Mouse (Mus musculus) E14TG2a.4 (cell line): Measurements from ENCODE around the gene Adh1.

Experiments
- H3K27me3 ChIP-seq: 2 replicates; pipeline ENCODE4 v1.6.1; 2014; ENCODE audit warnings: low read length, control low read depth; ENCODE audit not compliant: insufficient read depth
- H3K36me3 ChIP-seq: 2 replicates; pipeline ENCODE4 v1.6.1; 2014; ENCODE audit warnings: low read length, control low read depth; ENCODE audit not compliant: insufficient read depth
- H3K4me1 ChIP-seq: replicated peaks from 2 replicates; pipeline ENCODE4 v1.6.1; 2014; ENCODE audit warnings: low read depth, low read length, control low read depth
- H3K4me3 ChIP-seq: replicated peaks from 2 replicates; pipeline ENCODE4 v1.5.1; 2014; ENCODE audit warnings: mild to moderate bottlenecking, low read length
- H3K9me3 ChIP-seq: 2 replicates; pipeline ENCODE4 v1.6.1; 2014; ENCODE audit warnings: low read length, control low read depth
- CTCF ChIP-seq: conservative IDR thresholded peaks from 2 replicates; pipeline ENCODE4 v1.5.1; 2014; ENCODE audit warnings: low read length
- NANOG ChIP-seq: IDR thresholded peaks from 2 replicates; pipeline ENCODE4 v1.6.1; 2014; ENCODE audit warnings: borderline replicate concordance, low read length, mixed read lengths
- POU5F1 ChIP-seq: IDR thresholded peaks from 2 replicates; pipeline ENCODE4 v1.6.1; 2014; ENCODE audit warnings: low read length, borderline replicate concordance

Gene Adh1

DNA sequence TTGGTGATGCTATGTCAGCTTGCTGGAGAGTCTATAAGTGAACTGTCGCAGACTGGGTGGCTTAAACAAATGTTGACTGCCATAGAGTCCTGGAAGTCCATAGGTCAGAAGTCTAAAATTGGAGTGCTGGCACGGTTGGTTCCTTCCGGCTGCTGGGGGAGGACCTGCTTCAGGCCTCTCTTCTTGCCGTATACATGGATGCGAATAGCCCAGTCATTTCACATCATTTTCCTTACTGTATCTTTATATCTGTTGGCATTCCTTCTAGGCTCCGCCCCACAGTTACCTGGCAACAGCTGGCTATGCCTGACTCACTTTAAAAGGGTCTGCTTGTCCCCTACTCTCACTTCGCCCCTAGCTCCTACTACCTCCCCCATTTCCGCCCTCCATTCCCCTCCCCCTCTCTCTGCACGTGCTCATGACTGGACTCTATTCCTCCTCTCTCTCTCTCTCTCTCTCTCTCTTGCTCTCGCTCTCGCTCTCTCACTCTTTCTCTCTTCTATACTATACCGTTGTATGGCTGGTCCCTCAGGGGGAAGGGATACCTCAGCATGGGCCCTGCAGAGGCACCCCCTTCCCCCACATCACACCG lies 36.3 kb upstream of the Adh1 start:
- TF ChIP-seq CTCF: no peak
- no peak for TF ChIP-seq NANOG
- TF ChIP-seq POU5F1: no peak
- Histone ChIP-seq H3K9me3 (0 out of 2 replicates have a peak, but pooled peaks cover 4% of the 10 kb centered on the region), H3K27me3 (no peaks in the 10 kb centered on the region; the same call in 1 of the 2 replicates), H3K4me3 (no peak overlapping the region; the same call in 1 of the 2 replicates), H3K36me3 (no peaks in the 10 kb centered on the region), H3K4me1 (peaks cover 38% of the 10 kb centered on the region)

DNA sequence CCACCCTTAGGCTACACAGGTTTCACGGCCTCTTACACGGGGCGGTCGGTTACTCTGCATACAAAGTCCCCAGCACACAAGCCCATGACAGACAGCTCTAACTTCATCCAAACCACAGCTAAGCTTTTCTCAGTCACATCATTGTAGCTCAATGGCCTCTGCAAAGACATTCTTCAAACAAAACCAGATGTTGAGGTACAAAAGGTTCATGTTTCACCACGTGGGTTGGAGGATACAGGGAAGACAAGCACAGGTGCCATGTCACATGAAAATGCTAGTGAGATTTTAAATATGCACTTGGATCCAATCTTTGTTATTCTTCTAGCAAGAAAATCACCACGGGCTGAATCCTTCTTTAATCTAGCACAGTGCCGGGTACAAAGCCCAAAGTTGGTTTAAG lies 35.5 kb upstream of the Adh1 start:
- Histone ChIP-seq H3K4me1 (peaks cover 38% of the 10 kb centered on the region), H3K27me3 (no peaks in the 10 kb centered on the region; the same call in 1 of the 2 replicates)

DNA sequence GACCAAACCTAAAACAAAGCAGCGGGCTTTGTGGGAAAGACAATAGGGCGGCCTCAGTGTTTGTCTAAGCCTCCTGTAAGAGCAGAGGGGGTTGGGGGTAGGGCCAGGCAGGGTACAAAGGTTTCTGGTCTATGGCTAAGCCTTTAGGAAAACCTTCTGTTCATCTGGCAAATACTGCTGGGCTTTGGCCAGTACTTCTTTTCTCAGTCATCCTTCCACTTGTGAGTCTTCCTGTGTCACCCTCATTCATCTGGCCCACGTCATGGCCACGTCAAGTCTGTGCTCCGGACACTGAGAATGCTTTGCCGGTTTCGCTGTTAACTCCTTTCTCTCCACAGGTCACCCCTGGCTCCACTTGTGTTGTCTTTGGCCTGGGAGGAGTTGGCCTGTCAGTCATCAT lies 34.9 kb upstream of the Adh1 start:
- Histone ChIP-seq H3K4me1 (peaks cover 38% of the 10 kb centered on the region), H3K36me3 (no peaks in the 10 kb centered on the region), H3K4me3 (no peak overlapping the region), H3K9me3 (0 out of 2 replicates have a peak, but pooled peaks cover 4% of the 10 kb centered on the region), H3K27me3 (no peaks in the 10 kb centered on the region)
- TF ChIP-seq NANOG (no peak), POU5F1 (no peak), CTCF (no peak)

More for the DNA sequence above, 35.5 kb upstream of the Adh1 start:
- 0 out of 2 replicates have a peak, but pooled peaks cover 4% of the 10 kb centered on the region for H3K9me3 ChIP-seq
- no peak overlapping the region for H3K4me3 ChIP-seq
- no peaks in the 10 kb centered on the region for H3K36me3 ChIP-seq
- TF ChIP-seq CTCF (no peak), POU5F1 (no peak), NANOG (no peak)

- peaks cover 38% of the 10 kb centered on the region for H3K4me1 ChIP-seq
- H3K36me3 ChIP-seq: no peaks in the 10 kb centered on the region
- no peaks in the 10 kb centered on the region for H3K27me3 ChIP-seq
- H3K9me3 ChIP-seq: 0 out of 2 replicates have a peak, but pooled peaks cover 4% of the 10 kb centered on the region
- H3K4me3 ChIP-seq: no peak overlapping the region
- TF ChIP-seq NANOG (no peak), CTCF (no peak), POU5F1 (no peak)
These were observed 34.3 kb upstream of the Adh1 start for GRCm38 (mm10) chr3:138226476-138226875.

DNA sequence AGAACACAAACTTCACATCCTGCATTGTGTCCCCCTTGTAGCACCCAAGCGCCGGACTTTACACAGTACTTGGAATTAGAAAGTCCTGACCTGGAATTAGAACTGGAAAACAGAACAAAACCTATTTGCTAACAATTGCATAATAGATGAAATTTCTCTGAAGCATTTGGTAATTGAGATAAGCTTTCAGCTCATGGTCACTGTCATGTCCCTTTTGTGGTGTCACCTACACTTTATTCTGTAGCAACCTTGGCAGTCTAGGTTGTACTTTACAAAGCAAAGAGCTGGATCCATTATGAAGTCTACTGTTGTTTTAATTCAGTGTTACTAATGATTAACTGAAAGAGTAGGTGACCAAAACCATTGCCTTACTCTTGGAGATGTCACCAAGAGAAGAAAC lies 33.7 kb upstream of the Adh1 start:
- Histone ChIP-seq H3K36me3 (no peaks in the 10 kb centered on the region), H3K4me1 (peaks cover 35% of the 10 kb centered on the region), H3K27me3 (no peaks in the 10 kb centered on the region), H3K4me3 (no peak overlapping the region), H3K9me3 (0 out of 2 replicates have a peak, but pooled peaks cover 4% of the 10 kb centered on the region)
- TF ChIP-seq CTCF (no peak), NANOG (no peak), POU5F1 (no peak)

GRCm38 (mm10) chr3:138227782-138228181 lies 33.0 kb upstream of the Adh1 start:
- H3K4me3 ChIP-seq: no peak overlapping the region
- TF ChIP-seq POU5F1 (no peak), NANOG (no peak), CTCF (no peak)

DNA sequence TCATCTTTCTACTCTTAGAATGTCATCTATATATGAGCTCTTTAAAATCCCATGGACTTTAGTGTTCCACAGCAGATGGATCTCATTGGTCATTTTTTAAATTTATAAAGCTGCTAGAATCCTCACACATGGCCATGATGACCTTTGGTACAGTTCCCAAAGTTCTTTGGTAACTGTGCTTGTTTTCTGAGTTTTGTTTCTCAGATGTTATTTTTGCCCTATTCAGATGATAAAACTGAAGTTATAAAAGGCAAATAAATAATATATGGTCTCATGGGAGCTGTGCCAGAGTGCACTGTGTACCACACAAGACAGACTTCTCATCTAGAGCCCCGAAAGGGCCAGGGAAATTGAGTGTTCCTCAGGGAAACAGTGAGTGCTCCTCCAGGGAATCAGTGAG lies 31.3 kb upstream of the Adh1 start:
- TF ChIP-seq CTCF (no peak), NANOG (no peak), POU5F1 (no peak)
- peaks cover 18% of the 10 kb centered on the region for H3K4me1 ChIP-seq
- H3K36me3 ChIP-seq: no peaks in the 10 kb centered on the region
- H3K9me3 ChIP-seq: 0 out of 2 replicates have a peak, but pooled peaks cover 4% of the 10 kb centered on the region
- no peaks in the 10 kb centered on the region for H3K27me3 ChIP-seq
- no peak overlapping the region for H3K4me3 ChIP-seq

More at GRCm38 (mm10) chr3:138227782-138228181, 33.0 kb upstream of the Adh1 start:
- no peaks in the 10 kb centered on the region for H3K36me3 ChIP-seq
- H3K9me3 ChIP-seq: 0 out of 2 replicates have a peak, but pooled peaks cover 4% of the 10 kb centered on the region
- peaks cover 28% of the 10 kb centered on the region for H3K4me1 ChIP-seq
- no peaks in the 10 kb centered on the region for H3K27me3 ChIP-seq

DNA sequence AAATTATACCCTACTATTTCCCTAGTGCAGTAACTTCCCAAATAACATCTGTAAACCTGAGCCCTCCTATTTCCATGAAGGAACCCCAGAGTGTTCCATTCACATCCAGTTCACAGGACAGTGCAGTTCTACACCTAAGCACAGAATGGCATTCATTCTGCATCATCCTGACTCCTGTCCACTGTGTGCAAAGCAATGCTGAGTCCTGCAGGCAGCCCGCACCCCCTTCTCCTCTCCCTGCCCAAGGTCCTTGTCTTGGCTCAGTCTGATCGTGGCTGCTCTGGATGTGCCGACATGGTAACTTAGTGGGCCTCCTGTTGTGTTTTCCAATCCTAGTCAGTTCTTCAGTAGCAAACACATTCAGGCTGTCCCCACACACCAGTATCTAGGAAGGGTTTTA lies 30.5 kb upstream of the Adh1 start:
- 0 out of 2 replicates have a peak, but pooled peaks cover 4% of the 10 kb centered on the region for H3K9me3 ChIP-seq
- peaks cover 10% of the 10 kb centered on the region for H3K4me1 ChIP-seq
- no peaks in the 10 kb centered on the region for H3K36me3 ChIP-seq
- TF ChIP-seq POU5F1 (no peak), NANOG (no peak), CTCF (no peak)
- H3K4me3 ChIP-seq: no peak overlapping the region
- no peaks in the 10 kb centered on the region for H3K27me3 ChIP-seq

- Histone ChIP-seq H3K27me3 (no peaks in the 10 kb centered on the region), H3K36me3 (no peaks in the 10 kb centered on the region), H3K9me3 (0 out of 2 replicates have a peak, but pooled peaks cover 2% of the 10 kb centered on the region), H3K4me3 (no peak overlapping the region), H3K4me1 (no peaks in the 10 kb centered on the region)
- TF ChIP-seq POU5F1 (no peak), NANOG (no peak), CTCF (no peak)
These were observed 29.3 kb upstream of the Adh1 start for GRCm38 (mm10) chr3:138231531-138231930.
